Mouse (Mus musculus) megakaryocyte, embryonic 14.5 days (primary cell): ENCODE results near the gene Foxm1.

Experiments used
- FLI1 ChIP-seq: IDR thresholded peaks from 2 replicates; pipeline ENCODE4 v1.6.1; 2012; ENCODE audit warnings: low read length, inconsistent platforms, mixed read lengths
- GATA1 ChIP-seq: IDR thresholded peaks from 3 replicates; pipeline ENCODE4 v1.6.1; 2012; ENCODE audit warnings: mixed read lengths, low read length, inconsistent platforms, borderline replicate concordance

- TF ChIP-seq GATA1 (no peak), FLI1 (no peak)
These were observed 17.1 kb upstream of the Foxm1 start for GRCm38 (mm10) chr6:128345623-128346022.
